Mouse (Mus musculus): ENCODE measurements around the gene Zbed4.
"Not testable (repeated sequence)": the region's sequence is repeated elsewhere in the genome, so short reads cannot be mapped to it uniquely, and the experiment has no call there.

The Zbed4 gene

DNA sequence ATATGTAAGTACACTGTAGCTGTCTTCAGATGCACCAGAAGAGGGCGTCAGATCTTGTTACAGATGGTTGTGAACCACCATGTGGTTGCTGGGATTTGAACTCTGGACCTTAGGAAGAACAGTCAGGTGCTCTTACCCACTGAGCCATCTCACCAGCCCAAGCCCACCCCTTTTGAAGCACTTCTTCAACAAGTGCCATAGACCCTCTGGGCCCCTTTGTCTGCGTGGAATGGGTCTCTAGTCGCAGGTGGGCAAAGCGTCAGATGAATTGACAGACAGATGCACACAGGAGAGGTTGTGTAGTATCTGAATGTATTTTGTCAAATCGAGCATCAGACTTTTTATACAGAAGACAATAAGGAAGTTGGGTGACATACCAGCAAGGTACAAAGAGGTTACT is 43.3 kb downstream of the Zbed4 start:
- in situ Hi-C loops (cut with MboI; ENCODE audit: low pct_unique_long_range_greater_than_20kb in 1 of 2, low sequenced_read_pairs in 2 of 2, unreplicated experiment in 1 of 2), result not testable (repeated sequence)

DNA sequence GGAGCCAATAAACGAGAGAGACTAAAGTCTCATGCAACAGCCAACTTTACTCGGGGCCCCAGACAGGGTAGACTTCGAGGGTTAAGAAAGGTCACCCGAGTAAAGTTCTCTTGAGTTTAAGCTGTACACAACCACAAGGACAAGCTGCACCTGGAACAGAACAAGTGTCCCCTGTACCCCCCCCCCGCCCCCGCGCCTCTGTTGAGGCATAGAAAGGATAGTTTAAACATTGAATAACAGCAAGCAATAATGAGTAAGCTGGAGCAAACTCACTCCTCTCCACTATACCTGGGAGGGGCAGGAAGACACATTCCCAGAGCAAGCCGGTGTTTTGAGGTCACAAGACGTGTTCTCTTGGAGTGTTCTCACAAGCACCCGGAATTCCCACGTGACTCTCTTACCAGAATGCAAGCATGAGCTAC is 48.5 kb downstream of the Zbed4 start:
- in situ Hi-C loops (cut with MboI; ENCODE audit: low pct_unique_long_range_greater_than_20kb in 1 of 2, low sequenced_read_pairs in 2 of 2, unreplicated experiment in 1 of 2), result no loop called here

DNA sequence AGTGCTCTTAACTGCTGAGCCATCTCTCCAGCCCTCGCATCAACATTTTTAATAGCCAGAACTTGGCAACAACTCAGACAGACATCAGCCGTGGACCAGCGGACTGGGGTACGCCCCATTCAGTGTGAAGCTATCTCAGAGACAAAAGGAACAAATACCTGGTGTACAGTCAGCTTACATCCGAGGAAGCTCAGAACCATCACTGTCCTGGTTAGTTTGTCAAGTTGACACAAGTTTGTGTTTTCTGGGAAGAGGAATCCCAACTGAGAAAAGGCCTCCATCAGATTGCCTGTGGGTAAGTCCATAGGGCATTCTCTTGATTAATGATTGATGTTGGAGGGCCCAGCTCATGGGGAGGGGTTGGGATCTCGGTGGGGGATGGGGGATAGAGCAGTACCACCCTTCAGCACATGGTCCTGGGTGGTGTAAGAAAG is 49.5 kb downstream of the Zbed4 start:
- in situ Hi-C loops (cut with MboI; ENCODE audit: low pct_unique_long_range_greater_than_20kb in 1 of 2, low sequenced_read_pairs in 2 of 2, unreplicated experiment in 1 of 2), result no loop called here

DNA sequence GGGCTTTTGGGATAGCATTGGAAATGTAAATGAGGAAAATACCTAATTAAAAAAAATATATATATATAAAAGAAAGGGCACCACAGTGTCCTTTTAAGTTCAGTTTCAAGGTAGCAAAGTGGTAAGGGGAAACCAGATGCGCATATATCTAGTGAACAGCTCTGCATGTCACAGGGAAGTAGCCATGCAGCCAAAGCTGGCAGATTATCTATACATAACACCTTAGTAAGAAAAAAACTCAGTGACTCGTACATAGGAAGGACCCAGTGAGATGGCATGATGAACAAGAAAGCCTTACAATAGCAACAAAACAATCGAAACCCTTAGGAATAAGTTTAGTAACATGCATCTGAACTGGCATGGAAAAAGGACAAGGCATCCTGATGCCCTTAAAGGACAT is 50.4 kb downstream of the Zbed4 start:
- in situ Hi-C loops (cut with MboI; ENCODE audit: low pct_unique_long_range_greater_than_20kb in 1 of 2, low sequenced_read_pairs in 2 of 2, unreplicated experiment in 1 of 2), result no loop called here

DNA sequence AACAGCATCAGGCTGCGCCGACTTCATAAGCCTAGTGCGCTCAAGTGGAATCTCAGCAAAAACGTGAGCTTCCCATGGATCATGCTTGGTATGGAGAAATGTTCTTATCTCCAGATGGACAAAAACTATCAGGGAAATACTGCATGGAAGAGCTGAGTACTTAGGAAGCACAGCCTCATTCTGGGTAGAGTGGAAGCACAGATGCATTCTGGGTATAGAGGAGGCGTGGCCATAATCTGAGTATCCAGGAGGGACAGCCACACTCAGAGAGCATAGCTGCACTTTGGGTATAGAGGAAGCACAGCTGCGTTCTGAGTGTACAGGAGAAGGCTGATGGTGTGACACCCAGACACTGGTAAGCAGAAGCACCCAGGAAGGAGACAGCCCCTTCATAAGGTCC is 50.9 kb downstream of the Zbed4 start:
- in situ Hi-C loops (cut with MboI; ENCODE audit: low pct_unique_long_range_greater_than_20kb in 1 of 2, low sequenced_read_pairs in 2 of 2, unreplicated experiment in 1 of 2), result no loop called here

DNA sequence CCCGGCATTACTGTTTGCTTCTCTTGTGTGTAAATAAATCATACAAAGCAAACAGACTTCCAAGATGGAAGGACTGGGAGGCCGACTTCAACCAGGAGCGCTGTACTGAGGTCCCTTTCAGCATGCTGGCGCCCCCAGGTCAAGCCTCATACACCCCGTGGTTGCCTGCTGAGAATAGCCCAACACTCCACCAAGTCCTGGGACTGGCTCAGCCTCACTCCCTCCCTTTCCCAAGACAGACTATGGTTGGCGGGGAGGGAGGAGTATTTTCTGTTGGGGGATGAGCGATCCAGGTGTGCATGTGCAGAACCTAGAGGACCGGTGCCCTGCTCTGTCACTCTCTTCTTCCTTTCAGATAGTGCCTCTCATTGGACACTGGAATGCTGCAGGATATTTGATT is 56.7 kb downstream of the Zbed4 start:
- in situ Hi-C loops (cut with MboI; ENCODE audit: low pct_unique_long_range_greater_than_20kb in 1 of 2, low sequenced_read_pairs in 2 of 2, unreplicated experiment in 1 of 2), result loop anchor here in 1 of 2 experiments (5.0 kb wide), 1 partner anchor 41 kb away; no protein-coding TSS in a partner anchor

DNA sequence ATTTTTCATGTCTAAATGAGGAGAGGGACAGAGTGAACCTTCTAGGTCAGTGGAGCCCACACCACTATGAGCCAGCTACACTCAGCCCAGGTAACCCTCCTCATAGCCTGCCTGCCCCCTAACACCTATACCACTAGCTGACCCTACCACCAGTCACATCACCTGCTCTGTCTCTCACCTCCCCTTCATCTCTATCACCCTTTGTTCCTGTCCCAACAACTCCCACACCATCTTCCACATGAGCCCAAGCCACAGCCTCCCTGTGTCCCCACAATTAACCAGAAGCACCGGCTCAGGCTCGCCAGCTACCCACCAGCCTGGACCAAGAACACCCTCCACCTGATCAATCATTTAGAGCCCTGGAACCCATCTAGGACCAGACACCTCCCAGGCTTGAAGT is 58.9 kb downstream of the Zbed4 start:
- in situ Hi-C loops (cut with MboI; ENCODE audit: low pct_unique_long_range_greater_than_20kb in 1 of 2, low sequenced_read_pairs in 2 of 2, unreplicated experiment in 1 of 2), result no loop called here

DNA sequence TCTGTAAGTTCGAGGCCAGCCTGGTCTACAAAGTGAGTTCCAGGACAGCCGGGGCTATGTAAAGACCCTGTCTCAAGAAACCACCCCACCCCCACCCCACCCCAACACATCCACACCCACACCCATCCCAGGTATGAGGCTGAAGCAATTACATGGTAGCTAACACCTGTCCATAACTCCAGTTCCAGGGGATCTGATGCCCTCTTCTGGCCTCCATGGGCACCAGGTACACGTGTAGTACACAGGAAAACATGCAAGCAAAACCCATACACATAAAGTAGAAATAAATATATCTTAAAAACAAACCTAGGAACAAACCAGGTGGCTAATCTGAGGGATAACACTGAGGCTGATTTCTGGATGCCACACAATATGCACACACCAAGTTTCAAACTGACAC is 61.8 kb downstream of the Zbed4 start:
- in situ Hi-C loops (cut with MboI; ENCODE audit: low pct_unique_long_range_greater_than_20kb in 1 of 2, low sequenced_read_pairs in 2 of 2, unreplicated experiment in 1 of 2), result no loop called here

DNA sequence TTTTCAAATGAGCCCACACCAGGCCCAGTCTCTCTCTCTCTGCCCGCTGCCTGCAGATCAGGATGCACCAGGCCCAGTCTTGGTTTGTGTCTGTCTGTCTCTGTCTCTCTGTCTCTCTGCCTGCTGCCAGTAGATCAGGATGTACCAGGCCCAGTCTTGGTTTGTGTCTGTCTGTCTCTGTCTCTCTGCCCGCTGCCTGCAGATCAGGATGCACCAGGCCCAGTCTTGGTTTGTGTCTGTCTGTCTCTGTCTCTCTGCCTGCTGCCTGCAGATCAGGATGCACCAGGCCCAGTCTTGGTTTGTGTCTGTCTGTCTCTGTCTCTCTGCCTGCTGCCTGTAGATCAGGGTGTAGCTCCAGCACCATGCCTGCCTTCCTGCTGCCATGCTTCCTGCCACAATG is 62.4 kb downstream of the Zbed4 start:
- in situ Hi-C loops (cut with MboI; ENCODE audit: low pct_unique_long_range_greater_than_20kb in 1 of 2, low sequenced_read_pairs in 2 of 2, unreplicated experiment in 1 of 2), result not testable (repeated sequence)

DNA sequence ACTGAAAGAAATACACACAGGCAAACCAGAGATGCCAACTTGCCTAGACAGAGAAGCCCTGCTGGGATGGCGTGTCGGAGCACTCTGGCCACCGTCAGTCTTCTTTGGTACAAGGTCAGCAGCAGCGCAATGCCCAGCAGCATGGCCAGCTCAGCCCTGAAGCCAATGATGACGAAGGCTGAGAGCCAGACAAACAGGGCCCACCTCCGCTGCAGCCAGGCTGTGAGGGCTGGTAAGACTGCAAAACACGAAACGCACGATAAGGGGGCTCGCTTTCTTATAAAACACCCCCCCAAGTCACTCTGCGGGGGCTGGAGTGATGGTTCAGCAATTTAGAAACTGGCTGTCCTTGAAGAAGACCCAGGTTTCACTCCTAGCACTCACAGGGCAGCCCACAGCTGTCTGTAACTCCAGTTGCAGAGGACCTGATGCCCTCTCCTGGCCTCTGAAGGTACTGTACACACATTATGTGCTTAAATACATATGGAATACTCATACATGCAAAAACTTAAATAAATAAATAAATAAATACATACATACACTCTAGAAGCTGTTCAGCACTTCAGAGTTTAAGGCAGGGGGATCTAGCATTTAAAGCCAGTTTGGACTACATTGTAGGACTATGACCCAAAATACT is 63.1 kb downstream of the Zbed4 start:
- in situ Hi-C loops (cut with MboI; ENCODE audit: low pct_unique_long_range_greater_than_20kb in 1 of 2, low sequenced_read_pairs in 2 of 2, unreplicated experiment in 1 of 2), result no loop called here

DNA sequence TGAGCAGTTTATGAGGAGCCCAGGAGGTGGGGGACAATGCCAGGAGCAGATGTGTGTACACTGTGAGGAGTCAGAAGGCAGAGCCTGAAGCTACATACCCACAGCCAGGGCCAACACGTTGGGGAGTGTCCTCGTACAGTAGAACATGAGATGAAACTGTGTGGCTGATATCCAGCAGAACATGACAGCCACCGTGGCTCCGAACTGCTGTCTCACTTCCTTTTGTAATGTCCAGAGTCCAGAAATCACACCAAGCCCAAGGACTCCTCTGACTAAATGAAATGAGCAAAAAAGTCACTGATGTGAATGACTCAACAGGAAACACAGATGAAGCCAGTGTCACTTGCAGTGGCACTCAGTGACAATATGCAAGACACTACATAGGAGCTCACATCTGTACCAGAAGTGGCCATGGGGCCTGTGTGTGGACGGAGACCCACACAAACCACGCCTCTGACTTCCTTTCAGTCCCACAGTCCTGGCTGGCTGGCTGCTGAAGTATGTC is 63.8 kb downstream of the Zbed4 start:
- in situ Hi-C loops (cut with MboI; ENCODE audit: low pct_unique_long_range_greater_than_20kb in 1 of 2, low sequenced_read_pairs in 2 of 2, unreplicated experiment in 1 of 2), result no loop called here

DNA sequence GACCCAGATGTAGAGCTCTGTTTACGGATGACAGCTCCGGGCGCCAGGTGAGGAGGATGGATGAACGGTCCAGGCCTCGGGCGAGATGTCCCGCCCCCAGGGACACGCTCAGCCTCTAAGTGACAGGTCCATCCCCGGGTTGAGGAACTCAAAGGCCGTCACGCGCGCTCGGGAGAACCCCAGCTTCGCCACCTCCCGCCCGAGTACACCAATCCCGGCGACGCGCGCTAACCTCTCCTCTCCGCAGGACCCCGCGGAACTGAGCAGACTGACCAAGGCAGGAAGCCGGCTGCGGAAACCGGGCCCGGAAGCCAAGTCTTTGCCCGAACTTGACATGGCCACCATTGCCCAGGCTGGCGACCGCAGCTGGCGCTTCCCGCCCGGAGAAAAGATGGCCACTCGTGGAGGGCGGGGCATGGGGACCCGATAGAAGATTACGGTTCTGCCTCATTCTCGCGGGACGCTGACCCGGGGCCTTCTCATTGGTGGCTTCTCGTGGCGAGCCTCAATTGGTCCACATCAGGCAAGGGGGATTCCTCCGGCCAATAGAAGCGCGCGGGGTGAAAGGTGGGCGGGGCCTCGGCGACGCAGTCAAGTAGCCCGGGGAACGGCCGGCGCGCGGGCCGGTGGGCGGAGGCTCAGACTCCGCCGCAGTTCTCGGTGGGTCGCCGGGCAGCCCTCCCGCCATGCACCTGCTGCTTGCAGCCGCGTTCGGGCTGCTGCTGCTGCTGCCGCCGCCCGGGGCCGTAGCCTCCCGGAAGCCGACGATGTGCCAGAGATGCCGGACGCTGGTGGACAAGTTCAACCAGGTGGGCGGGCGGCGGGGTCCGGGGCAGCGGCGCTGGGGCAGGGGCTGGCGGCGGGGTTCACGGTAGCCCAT is 67.8 kb downstream of the Zbed4 start, which contains the start of the genes Alg12 and Creld2:
Alg12 (minus strand) TSS at position 293 of the 880 bp plus-strand sequence.
Creld2 (plus strand) TSS at position 621 of the 880 bp plus-strand sequence.
- in situ Hi-C loops (cut with MboI; ENCODE audit: low pct_unique_long_range_greater_than_20kb in 1 of 2, low sequenced_read_pairs in 2 of 2, unreplicated experiment in 1 of 2), result no loop called here

DNA sequence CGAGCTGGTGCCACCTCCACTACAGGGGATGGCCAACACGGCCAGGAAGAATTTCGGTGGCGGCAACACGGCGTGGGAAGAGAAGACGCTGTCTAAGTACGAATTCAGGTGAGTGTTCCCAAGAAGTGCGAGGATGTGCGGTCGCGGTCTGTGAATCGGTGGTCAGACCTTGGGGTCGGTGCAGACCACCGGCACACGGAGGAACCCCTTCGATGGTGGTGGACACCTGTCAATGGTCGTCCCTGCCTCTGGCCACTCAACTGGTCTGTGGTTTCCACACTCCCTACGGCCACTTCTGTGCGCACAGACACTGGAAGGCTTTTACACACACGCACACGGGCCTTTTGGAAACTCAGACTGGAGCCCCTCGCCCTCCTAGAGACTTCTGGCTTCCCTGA is 68.4 kb downstream of the Zbed4 start:
- in situ Hi-C loops (cut with MboI; ENCODE audit: low pct_unique_long_range_greater_than_20kb in 1 of 2, low sequenced_read_pairs in 2 of 2, unreplicated experiment in 1 of 2), result loop anchor here (10.0 kb wide), 2 partner anchors 55 to 245 kb away; no protein-coding TSS in a partner anchor

DNA sequence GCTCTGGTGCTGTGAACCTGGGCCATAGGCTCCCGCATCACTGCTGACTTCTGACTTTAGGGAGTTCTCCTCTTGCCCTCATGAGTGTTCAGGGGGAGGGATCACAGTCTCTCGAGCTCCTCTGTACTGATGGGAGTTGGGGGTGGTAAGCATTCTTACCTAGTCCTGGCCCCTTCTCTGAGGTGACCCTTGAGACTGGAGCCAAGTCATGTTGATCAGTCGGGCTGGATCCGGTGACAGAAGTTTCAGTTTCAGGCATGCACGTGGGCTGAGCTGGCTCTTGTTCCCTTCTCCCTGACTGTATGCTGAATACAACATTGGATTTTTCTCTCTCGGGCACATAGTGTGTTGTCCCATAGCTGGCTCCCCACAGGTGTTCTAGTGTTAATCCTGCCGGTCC is 69.9 kb downstream of the Zbed4 start:
- in situ Hi-C loops (cut with MboI; ENCODE audit: low pct_unique_long_range_greater_than_20kb in 1 of 2, low sequenced_read_pairs in 2 of 2, unreplicated experiment in 1 of 2), result loop anchor here (10.0 kb wide), 2 partner anchors 53 to 243 kb away; no protein-coding TSS in a partner anchor

DNA sequence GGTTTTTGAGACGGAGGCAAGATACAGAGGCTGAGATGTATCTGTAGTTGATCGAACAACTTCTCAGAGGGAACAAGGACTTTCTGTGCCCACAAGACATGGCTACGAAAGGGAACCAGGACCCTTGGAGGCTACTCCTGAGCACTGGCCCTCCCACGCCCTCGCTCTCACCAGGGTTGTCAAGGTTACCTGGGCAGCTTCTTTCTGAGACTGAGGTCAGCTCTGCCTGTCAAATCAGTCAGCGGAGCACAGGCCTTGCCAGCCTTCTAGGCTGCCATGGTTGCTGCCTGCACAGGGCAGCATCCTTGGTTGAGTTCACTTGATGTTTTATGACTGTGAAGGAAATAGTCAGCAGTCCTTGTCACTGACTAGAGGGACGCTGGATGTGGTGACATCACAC is 71.1 kb downstream of the Zbed4 start:
- in situ Hi-C loops (cut with MboI; ENCODE audit: low pct_unique_long_range_greater_than_20kb in 1 of 2, low sequenced_read_pairs in 2 of 2, unreplicated experiment in 1 of 2), result loop anchor here (10.0 kb wide), 2 partner anchors 52 to 242 kb away; no protein-coding TSS in a partner anchor

DNA sequence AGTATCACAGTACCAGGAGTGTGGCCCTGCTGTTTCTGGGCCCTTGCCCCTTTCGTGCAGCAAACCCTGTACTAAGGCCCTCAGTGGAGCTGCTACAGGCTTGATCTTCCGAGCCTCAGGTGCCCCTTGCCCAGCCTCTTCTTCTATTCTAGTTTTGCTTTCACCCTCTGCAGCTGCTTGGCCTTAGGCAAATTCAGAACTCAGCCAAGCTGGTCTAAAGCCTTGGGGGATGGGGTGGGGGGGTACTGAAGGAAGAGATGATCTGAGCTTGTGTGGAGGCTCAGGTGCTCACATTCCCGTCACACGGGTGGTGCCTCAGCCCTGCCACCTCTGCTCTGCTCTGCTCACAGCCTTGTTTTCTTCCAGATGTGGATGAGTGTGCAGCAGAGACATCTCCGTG is 71.9 kb downstream of the Zbed4 start:
- in situ Hi-C loops (cut with MboI; ENCODE audit: low pct_unique_long_range_greater_than_20kb in 1 of 2, low sequenced_read_pairs in 2 of 2, unreplicated experiment in 1 of 2), result loop anchor here (10.0 kb wide), 2 partner anchors 51 to 241 kb away; no protein-coding TSS in a partner anchor

DNA sequence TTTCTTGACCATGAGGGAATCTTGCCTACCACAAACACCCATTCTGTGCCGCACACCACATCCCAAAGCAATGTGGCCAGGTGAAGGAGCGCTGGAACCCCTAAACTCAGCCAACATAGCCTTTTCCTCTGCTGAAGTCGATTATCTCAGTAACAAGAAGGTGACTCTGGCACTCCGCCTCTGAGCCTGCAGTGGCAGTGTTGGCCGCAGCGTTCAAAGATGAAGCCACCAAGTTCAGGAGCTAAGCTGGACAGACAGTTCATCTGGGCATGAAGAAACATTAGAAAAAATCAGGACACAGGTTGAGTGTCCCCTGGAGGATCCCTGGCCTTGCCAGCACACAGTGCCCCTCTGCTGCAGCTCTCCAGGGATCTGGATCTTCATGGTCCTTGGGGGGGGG is 76.0 kb downstream of the Zbed4 start:
- in situ Hi-C loops (cut with MboI; ENCODE audit: low pct_unique_long_range_greater_than_20kb in 1 of 2, low sequenced_read_pairs in 2 of 2, unreplicated experiment in 1 of 2), result loop anchor here (5.0 to 10.0 kb wide), 3 partner anchors 47 to 237 kb away; no protein-coding TSS in a partner anchor

DNA sequence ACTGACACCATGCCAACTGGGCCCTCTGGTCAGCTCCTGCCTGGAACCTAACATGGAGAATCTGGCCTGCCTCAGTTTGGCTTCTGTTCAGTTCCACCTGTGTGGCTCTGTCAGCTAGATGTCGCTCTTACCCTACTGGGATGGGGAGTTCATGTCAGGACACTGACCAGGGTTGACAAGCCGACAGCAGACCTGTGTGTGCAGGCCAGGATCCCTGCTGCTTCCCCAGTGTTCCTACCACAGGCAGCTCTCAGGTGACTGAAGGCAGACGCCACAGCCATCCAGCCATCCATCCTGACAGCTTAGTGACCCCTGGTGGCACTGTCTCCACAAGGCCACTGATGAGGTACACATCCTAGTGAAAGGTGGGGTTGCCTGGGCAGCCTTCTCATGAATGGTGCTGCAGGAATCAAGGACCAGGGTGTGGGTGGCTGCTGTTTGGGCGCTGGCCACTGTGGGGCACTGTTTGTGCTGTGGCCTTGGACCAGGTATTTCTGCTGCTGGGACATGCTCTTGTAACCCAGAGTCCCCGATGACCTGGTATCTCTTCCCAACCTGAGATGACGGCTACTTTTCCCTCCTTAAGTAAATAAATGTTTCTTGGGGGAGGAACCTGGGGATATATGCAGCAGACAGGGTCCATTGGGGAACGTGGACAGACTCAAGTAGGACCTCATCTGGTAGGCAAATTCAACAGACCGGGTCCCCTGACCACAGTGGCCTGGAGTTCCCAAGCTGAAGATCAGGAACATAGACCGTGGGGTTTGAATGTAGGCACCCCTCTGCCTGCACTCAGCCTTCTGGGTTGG is 76.7 kb downstream of the Zbed4 start:
- in situ Hi-C loops (cut with MboI; ENCODE audit: low pct_unique_long_range_greater_than_20kb in 1 of 2, low sequenced_read_pairs in 2 of 2, unreplicated experiment in 1 of 2), result loop anchor here (5.0 to 10.0 kb wide), 3 partner anchors 47 to 237 kb away; no protein-coding TSS in a partner anchor
